Comparison of ENCODE assay signal across 9 mouse cellular contexts in the genomic region with DNA sequence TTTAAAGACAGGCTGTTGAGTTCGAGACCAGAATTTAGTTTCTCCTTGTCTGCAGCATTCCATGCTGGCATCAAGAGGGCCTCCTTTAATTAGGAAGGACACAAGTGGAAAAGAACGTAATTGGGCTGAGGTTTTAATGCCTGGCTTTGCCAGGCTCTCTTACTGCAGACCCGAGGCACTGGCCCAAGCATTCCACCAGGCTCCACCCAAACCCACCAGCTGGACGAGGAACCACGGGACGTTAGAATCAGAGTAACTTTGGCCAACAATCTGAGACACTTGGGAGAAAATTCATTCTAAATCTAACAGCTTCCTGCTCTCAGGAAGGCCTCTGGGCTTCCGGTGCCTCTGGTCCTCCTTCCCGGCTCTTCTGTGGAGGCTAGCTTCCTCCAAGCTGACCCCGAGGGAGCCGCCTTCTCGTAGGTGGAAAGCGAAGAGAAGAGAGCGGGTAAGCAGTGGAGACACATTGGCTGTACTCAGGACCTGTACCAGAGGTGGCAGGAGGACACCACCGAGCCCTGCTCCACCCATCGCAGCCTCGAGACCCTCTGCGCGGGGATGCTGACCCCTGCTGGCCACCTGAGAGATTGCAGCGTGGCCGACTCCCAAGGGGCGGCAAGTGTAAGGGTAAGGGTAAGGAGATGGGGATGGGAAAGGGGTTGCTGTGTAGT.
A peak's percentile ranks its signal among the peaks of the same experiment; 100 is the strongest.
DNase-seq lines count a peak whose midpoint lies in the region; ATAC-seq and TF ChIP-seq lines count a peak whose summit lies in the region.
"Had no signal": no experiment of that assay in that cellular context is flagged by ENCODE, and none has a peak within 500 bp of the region (broad histone marks: within the 10 kb centered on the region; RNA-seq: fewer than 3 reads in every experiment).

No protein-coding gene starts in this region.

- no peaks in the 10 kb centered on the region for H3K36me3 ChIP-seq in forebrain, embryonic 10.5 days (replicated peaks)
- no peaks in the 10 kb centered on the region for H3K36me3 ChIP-seq in heart, embryonic 15.5 days
- H3K36me3 ChIP-seq in liver, embryonic 14.5 days (replicated peaks; ENCODE audit: control insufficient read depth, insufficient read depth, low read depth): no peaks in the 10 kb centered on the region
- no peaks in the 10 kb centered on the region for H3K36me3 ChIP-seq in stomach, embryonic 15.5 days

- 14% methylated on average over 21 of the region's 21 CpGs for WGBS in forebrain, embryonic 10.5 days
- WGBS in heart, embryonic 15.5 days: 9% methylated on average over 21 of the region's 21 CpGs
- WGBS in liver, embryonic 14.5 days (ENCODE audit: insufficient replicate concordance): 9% methylated on average over 21 of the region's 21 CpGs
- 10% methylated on average over 21 of the region's 21 CpGs for WGBS in stomach, embryonic 15.5 days

- no peak overlapping the region for H3K9ac ChIP-seq in heart, embryonic 15.5 days
- no peak overlapping the region for H3K9ac ChIP-seq in liver, embryonic 14.5 days (replicated peaks)
- H3K9ac ChIP-seq in stomach, embryonic 15.5 days: no peak overlapping the region

- TF ChIP-seq CTCF in liver, embryonic 14.5 days (IDR thresholded peaks at IDR 0.05; ENCODE audit: low read depth): peak; percentile 99

- no peak overlapping the region for H3K27ac ChIP-seq in brown adipose tissue, adult 24 weeks (replicated peaks; ENCODE audit: low read depth, low read length)
- peak overlapping the region; percentile 74 for H3K27ac ChIP-seq in forebrain, embryonic 10.5 days
- no peak overlapping the region for H3K27ac ChIP-seq in heart, embryonic 15.5 days
- no peak overlapping the region for H3K27ac ChIP-seq in liver, embryonic 14.5 days
- peak overlapping the region; percentile 59; the same call in 1 of the 2 replicates for H3K27ac ChIP-seq in stomach, embryonic 15.5 days

- peak overlapping the region; percentile 40 for H3K4me3 ChIP-seq in brown adipose tissue, adult 24 weeks (ENCODE audit: insufficient read depth, low read depth, low read length)
- peak overlapping the region; percentile 42 for H3K4me3 ChIP-seq in forebrain, embryonic 10.5 days
- H3K4me3 ChIP-seq in heart, embryonic 15.5 days: peak overlapping the region; percentile 42
- peak overlapping the region in 1 of 2 experiments; percentile 26; a peak in 2 of 4 replicates for H3K4me3 ChIP-seq in liver, embryonic 14.5 days (ENCODE audit: insufficient read depth in 1 of 2, low read depth in 2 of 2, low read length in 2 of 2)
- H3K4me3 ChIP-seq in stomach, embryonic 15.5 days (replicated peaks): peak overlapping the region; percentile 37
- H3K4me3 ChIP-seq: erythroblast, embryonic 14.5 days had no signal

- H3K4me1 ChIP-seq in brown adipose tissue, adult 24 weeks (ENCODE audit: control insufficient read depth, insufficient read depth, insufficient read length, low read length): 0 out of 2 replicates have a peak, but pooled peaks cover 2% of the 10 kb centered on the region
- peaks cover 8% of the 10 kb centered on the region for H3K4me1 ChIP-seq in forebrain, embryonic 10.5 days
- H3K4me1 ChIP-seq in heart, embryonic 15.5 days (replicated peaks): peaks cover 5% of the 10 kb centered on the region
- no peaks in the 10 kb centered on the region for H3K4me1 ChIP-seq in liver, embryonic 14.5 days (replicated peaks; ENCODE audit: control insufficient read depth in 2 of 2, insufficient read depth in 2 of 2, low read length in 1 of 2)
- H3K4me1 ChIP-seq in stomach, embryonic 15.5 days: peaks cover 10% of the 10 kb centered on the region; the same call in 1 of the 2 replicates

- no peak for TF ChIP-seq EP300 in liver, embryonic 14.5 days (IDR thresholded peaks at IDR 0.05; ENCODE audit: low read depth)

- H3K4me2 ChIP-seq in heart, embryonic 15.5 days: peak overlapping the region; percentile 66
- peak overlapping the region; percentile 52 for H3K4me2 ChIP-seq in liver, embryonic 14.5 days (ENCODE audit: low read depth)
- H3K4me2 ChIP-seq in stomach, embryonic 15.5 days: peak overlapping the region; percentile 66

- H3K27me3 ChIP-seq in forebrain, embryonic 10.5 days (ENCODE audit: poor library complexity, severe bottlenecking): no peaks in the 10 kb centered on the region
- H3K27me3 ChIP-seq in heart, embryonic 15.5 days: no peaks in the 10 kb centered on the region
- no peaks in the 10 kb centered on the region for H3K27me3 ChIP-seq in liver, embryonic 14.5 days (ENCODE audit: control insufficient read depth, insufficient read depth, low read length)
- H3K27me3 ChIP-seq in stomach, embryonic 15.5 days (replicated peaks): no peaks in the 10 kb centered on the region

- DNase-seq in CD4-positive, CD25-positive, alpha-beta regulatory T cell, adult 2 months (ENCODE audit: low read depth, low spot score): peak; percentile 87
- DNase-seq in forebrain, embryonic 10.5 days (ENCODE audit: extremely low spot score, low spot score): peak; percentile 87
- peak; percentile 88 for DNase-seq in kidney, postnatal 25 days
- DNase-seq in liver, embryonic 14.5 days (ENCODE audit: low read depth in 3 of 3, low spot score in 3 of 3): peak in 2 of 3 experiments; percentile 20 to 30
- DNase-seq in neural tube, embryonic 10.5 days (ENCODE audit: extremely low spot score, low spot score): peak; percentile 90

- peaks cover 5% of the 10 kb centered on the region; the same call in 1 of the 2 replicates for H3K9me3 ChIP-seq in forebrain, embryonic 10.5 days
- H3K9me3 ChIP-seq in heart, embryonic 15.5 days (replicated peaks): no peaks in the 10 kb centered on the region
- H3K9me3 ChIP-seq in liver, embryonic 14.5 days (ENCODE audit: control insufficient read depth, low read length): no peaks in the 10 kb centered on the region
- no peaks in the 10 kb centered on the region for H3K9me3 ChIP-seq in stomach, embryonic 15.5 days

- peak; percentile 88 for ATAC-seq in heart, embryonic 15.5 days (replicated peaks; ENCODE audit: insufficient number of reproducible peaks, insufficient read depth, low FRiP score, low read depth)
- peak; percentile 57; the same call in 1 of the 2 replicates for ATAC-seq in liver, embryonic 14.5 days (ENCODE audit: insufficient read depth)
- peak; percentile 85 for ATAC-seq in stomach, embryonic 15.5 days (ENCODE audit: insufficient read depth, low FRiP score, low read depth)

Comparison
In these comparisons a context has a peak if more than half of its experiments do, and no peak if none do; other contexts are left out.
1. DNase-seq: peak in every context shown above with its lines; median percentile 90 in neural tube, embryonic 10.5 days; 88 in kidney, postnatal 25 days; 87 in CD4-positive, CD25-positive, alpha-beta regulatory T cell, adult 2 months; 87 in forebrain, embryonic 10.5 days; 25 in liver, embryonic 14.5 days.
2. H3K27ac ChIP-seq: peak in forebrain, embryonic 10.5 days (single experiment) and stomach, embryonic 15.5 days (single experiment); none in brown adipose tissue, adult 24 weeks (single experiment), heart, embryonic 15.5 days (single experiment) and liver, embryonic 14.5 days (single experiment).
3. Peak in every context shown above with its lines, with median percentiles within 50 percentile points of each other: ATAC-seq and H3K4me2 ChIP-seq.